Mouse (Mus musculus): ENCODE data around the gene Ptprf.
A peak's percentile ranks its signal among the peaks of the same experiment; 100 is the strongest.

Ptprf gene

GRCm38 (mm10) chr4:118286202-118286601 is 5.0 kb downstream of the Ptprf start:
- DNase-seq (ENCODE audit: low read depth, low spot score): no peak

GRCm38 (mm10) chr4:118282182-118282562 is 9.0 kb downstream of the Ptprf start:
- DNase-seq (ENCODE audit: low read depth, low spot score): no peak

GRCm38 (mm10) chr4:118281444-118282181 is 9.6 kb downstream of the Ptprf start:
- DNase-seq (ENCODE audit: low read depth, low spot score): no peak

- no peak for DNase-seq (ENCODE audit: low read depth, low spot score)
These were observed 10.7 kb downstream of the Ptprf start for GRCm38 (mm10) chr4:118280506-118280905.

DNA sequence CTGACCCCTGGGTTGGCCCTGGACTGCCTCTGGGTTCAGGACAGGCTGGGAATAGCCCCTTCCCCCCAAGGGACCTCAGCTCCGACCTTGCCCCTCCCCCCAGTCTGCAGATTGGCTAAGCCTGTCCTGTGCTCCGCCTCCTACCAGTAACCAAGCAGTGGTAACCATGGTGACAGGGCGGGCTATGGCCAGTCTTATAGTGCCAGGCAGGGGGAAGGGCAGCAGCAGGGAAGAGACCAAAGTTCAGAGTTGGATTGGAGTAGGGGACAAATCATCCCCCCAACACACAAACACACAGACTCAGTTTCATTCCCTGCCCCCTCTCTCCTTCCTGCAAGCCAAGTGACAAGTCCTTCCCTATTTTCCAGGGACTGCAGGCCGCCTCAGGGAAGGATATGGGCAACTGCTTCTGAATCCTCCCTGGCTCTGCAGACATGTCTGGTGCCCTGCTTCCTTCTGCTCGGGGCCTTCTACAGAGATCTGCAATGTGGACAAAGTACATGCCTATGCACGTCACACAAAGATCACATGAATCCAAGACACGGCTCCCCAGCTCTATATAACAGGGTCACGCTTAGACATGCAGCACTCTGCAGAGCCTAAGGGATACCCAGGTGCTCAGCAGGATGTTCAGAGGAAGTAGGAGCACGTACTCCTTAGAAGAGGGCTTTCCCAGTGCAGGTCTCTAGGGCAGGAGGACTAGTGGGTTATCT is 14.5 kb downstream of the Ptprf start:
- peak; percentile 82 for DNase-seq (ENCODE audit: low read depth, low spot score)

- DNase-seq (ENCODE audit: low read depth, low spot score): no peak
These were observed 15.3 kb downstream of the Ptprf start for GRCm38 (mm10) chr4:118275601-118276519.

- DNase-seq (ENCODE audit: low read depth, low spot score): no peak
These were observed 16.7 kb downstream of the Ptprf start for GRCm38 (mm10) chr4:118274521-118274920.

DNA sequence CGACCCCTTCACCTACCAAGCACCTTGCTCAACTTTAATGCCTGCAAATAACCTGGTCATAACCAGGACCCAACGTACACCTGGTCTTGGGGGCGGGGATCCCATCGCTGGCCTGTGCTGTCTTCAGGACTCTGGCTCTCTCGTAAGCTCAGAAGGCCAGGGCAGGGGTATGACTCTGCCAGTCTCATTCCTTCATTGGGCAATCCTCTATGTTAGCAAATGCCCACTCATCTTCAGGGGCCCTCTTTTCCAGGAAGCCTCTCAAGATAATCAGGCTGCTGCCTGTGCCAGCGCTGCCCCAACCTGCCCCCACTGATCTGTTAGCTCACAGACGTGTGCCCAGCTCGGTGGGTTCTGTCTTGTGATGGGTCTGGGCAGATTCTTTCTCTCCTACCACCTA is 17.2 kb downstream of the Ptprf start:
- no peak for DNase-seq (ENCODE audit: low read depth, low spot score)

DNA sequence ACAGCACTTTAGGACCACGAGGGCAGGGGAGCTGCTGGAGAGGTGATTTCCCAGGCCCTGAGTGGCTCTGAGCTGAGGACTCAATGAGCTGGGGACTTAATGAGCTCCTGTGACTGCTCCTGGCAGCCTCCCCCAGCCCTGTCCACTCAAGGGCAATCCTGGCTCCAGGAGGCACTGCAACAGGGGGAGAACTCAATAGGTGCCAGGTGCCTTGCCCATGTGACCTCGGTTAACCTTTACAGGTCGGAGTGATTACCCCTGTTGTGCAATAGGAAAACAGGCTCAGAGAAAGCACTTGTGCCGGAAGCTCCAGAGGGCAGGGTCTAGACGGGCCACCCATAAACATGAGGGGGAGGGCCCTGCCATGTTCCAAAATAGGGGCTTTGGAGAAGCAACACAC is 17.7 kb downstream of the Ptprf start:
- DNase-seq (ENCODE audit: low read depth, low spot score): no peak

GRCm38 (mm10) chr4:118272871-118273270 is 18.3 kb downstream of the Ptprf start:
- no peak for DNase-seq (ENCODE audit: low read depth, low spot score)

GRCm38 (mm10) chr4:118272258-118272657 is 18.9 kb downstream of the Ptprf start:
- DNase-seq (ENCODE audit: low read depth, low spot score): no peak

DNA sequence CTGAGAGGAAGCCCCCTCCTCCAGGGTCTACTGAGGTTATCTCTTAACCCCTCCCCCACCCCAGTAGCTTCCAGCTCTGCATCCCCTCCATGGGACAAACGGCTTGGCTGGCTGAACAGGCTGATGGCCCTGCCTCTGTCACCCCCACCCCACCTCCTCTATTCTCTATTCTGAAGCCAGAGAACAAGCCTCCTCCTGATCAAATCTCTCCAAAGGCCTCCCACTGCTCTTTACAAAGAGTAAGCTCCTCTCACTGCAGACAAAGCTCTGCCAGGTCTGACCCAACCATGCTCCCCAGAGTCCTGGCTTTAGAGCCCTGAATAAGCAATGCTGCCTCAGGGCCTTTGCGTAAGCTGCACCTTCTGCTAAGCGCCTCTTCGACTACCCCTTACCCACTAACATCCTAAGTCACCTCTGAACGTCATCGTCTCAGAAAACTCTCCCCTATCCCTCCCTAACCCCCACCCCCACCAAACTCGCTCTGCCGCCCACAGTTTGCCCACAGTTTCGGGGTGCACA is 19.6 kb downstream of the Ptprf start:
- no peak for DNase-seq (ENCODE audit: low read depth, low spot score)

DNA sequence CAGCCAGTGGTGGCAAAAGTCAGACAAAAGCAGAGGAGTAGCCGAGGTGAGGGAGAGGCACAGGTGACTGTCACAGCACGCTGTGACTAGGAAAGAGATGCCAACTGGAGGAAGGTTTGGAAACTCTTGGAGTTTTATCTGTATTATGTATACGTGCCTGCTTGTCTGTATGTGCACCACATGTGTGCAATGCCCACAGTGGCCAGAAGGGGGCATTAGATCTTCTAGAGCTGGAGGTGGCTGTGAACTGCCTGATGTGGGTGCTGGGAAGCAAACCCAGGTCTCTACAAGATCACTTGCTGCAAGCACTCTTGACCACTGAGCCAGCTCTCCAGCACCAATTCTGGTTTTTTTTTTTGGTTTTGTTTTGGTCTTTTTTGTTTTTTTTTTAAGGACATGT is 20.5 kb downstream of the Ptprf start:
- DNase-seq (ENCODE audit: low read depth, low spot score): no peak

- no peak for DNase-seq (ENCODE audit: low read depth, low spot score)
These were observed 21.2 kb downstream of the Ptprf start for GRCm38 (mm10) chr4:118269999-118270398.

- DNase-seq (ENCODE audit: low read depth, low spot score): no peak
These were observed 22.6 kb downstream of the Ptprf start for GRCm38 (mm10) chr4:118268429-118269212.

DNA sequence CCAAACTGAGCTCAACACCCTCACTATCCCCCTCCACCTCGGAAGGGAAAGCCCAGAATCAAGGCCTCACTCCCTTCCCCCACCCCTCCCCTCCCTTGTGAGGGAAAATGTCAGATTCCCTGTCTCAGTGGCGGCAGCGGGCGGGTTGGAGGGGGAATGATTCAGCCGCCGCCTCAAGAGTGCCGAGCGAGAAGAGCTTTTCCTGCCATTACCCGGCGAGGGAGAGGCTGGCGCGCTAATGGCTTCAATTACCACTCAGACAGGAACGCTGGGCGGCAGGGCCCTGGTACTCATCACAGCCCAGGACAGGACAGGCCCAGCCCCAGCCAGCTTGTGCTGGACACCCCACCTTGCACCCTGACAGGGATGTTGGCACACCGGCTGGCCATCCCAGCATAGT is 25.6 kb downstream of the Ptprf start:
- no peak for DNase-seq (ENCODE audit: low read depth, low spot score)

DNA sequence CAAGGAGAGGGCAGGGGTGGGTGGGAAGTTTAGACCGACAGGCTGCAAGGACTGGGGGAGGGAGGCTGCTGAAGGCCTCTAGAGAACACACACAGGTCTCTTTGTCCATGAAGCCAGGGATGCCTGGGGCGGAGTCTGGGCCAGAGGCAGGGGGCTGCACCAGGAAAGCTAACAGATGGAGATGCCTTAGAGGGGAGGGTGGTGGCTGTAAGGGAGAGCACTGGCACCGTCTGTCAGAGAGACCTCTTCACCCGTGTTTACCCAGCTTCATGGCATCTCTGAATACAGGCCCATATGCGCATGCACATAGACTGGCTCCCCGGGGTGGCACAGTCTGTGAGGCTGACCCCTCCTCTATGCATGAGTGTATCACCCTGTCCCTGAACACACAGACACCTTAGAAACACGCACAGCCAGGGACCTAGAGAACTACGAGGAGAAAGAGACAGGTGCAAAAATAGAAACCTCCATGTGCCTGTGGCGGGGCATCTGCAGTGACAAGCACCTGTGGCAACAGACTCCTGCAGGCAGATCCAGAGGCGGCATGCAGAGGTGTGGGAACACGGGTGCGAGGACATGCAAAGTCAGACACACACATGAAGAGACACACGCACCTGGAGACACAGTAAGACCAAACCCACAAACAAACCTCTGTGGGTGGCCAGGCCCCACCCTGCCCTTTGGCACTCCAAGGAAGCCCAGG is 29.3 kb downstream of the Ptprf start:
- no peak for DNase-seq (ENCODE audit: low read depth, low spot score)

- DNase-seq (ENCODE audit: low read depth, low spot score): no peak
These were observed 29.9 kb downstream of the Ptprf start for GRCm38 (mm10) chr4:118261291-118261690.

GRCm38 (mm10) chr4:118260551-118261267 is 30.5 kb downstream of the Ptprf start:
- DNase-seq (ENCODE audit: low read depth, low spot score): no peak

All from embryo, embryonic 11.5 days (tissue).